Mouse (Mus musculus) liver, embryonic 14.5 days (tissue): ENCODE results near the gene Sowahc.

Source experiments
- CTCF ChIP-seq: IDR thresholded peaks from 2 replicates; pipeline ENCODE4 v1.5.1; 2016; ENCODE audit warnings: antibody characterized with exemption, low read depth, control low read depth
- EP300 ChIP-seq: IDR thresholded peaks from 2 replicates; pipeline ENCODE4 v1.6.1; 2016; ENCODE audit warnings: antibody characterized with exemption, low read depth

DNA sequence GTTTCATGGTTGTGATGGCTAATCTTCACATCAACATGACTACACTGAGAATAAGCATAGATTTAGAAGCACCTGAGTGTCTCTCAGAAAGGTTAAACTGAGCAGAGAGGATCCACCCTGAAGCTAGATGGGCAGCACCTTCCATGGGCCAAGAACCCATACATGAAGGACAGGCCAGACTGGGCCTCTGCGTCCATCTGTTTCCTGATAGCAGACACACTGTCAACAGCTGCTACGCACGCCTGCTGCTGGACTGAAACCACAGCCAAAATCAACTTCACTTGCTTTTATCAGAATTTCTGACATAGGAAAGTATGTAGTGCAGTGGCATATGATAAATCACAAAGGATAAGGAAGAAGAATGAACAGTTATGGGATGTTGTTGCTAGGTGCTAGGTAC lies 42.1 kb upstream of the Sowahc start:
- TF ChIP-seq EP300 (no peak), CTCF (no peak)
